Mouse (Mus musculus) ES-E14 (cell line): ENCODE measurements at regions not wholly inside any gene's neighbourhood (a gene's known extent, or its start where the extent isn't known, plus 50 kb on each side); places are given as distances from the start of the nearest gene placed in this dataset.

Experiments
- CHD2 ChIP-seq: IDR thresholded peaks from 2 replicates; pipeline ENCODE4 v1.6.1; 2014; ENCODE audit warnings: mild to moderate bottlenecking, low read depth, low read length, inconsistent platforms
- HCFC1 ChIP-seq: IDR thresholded peaks from 2 replicates; pipeline ENCODE4 v1.6.1; 2012; ENCODE audit warnings: low read length, inconsistent platforms, borderline replicate concordance; ENCODE audit not compliant: insufficient read depth
- MAFK ChIP-seq: IDR thresholded peaks from 2 replicates; pipeline ENCODE4 v1.6.1; 2014; ENCODE audit warnings: mild to moderate bottlenecking, low read depth, low read length, inconsistent platforms; ENCODE audit not compliant: insufficient read depth
- ZC3H11A ChIP-seq: IDR thresholded peaks from 2 replicates; pipeline ENCODE4 v1.6.1; 2012; ENCODE audit warnings: low read depth, mild to moderate bottlenecking, inconsistent platforms, low read length, borderline replicate concordance

DNA sequence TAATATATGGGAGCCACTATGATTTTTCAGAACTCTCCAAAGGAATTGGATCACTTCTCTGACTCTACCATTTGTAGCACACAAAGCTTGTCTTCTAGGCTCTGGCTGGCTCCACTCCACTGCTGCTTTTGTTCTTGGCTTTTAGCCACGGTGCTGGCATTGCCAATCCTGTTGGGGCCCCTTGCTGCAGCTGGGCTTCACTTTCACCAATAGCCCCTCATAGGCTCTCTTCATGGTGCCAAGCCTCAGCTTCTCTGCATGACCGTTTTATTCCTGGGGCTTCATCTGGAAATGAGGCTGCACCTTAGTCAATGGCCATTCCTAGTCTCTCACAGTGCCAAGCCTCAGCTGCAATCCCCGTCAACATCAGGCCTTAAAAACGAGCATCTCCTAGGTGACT is 318.6 kb upstream of the Slitrk6 start:
- TF ChIP-seq HCFC1 (no peak), MAFK (no peak), ZC3H11A (no peak), CHD2 (no peak)
